Mouse (Mus musculus) neural tube, embryonic 12.5 days (tissue): ENCODE measurements around the gene Foxp1. TPM values are rescaled to one million over a fixed set of nuclear protein-coding genes. Genes with fewer than 3 reads are reported as not detected.
A peak's percentile ranks its signal among the peaks of the same experiment; 100 is the strongest.

Experiments used
- ATAC-seq: fragments of 200-750 bp; cut with Nextera tagmentation; 2 replicates; pipeline ENCODE4 v1.8.0; 2017; ENCODE audit warnings: low read depth, mild to moderate bottlenecking, moderate TSS enrichment, moderate library complexity; ENCODE audit not compliant: low FRiP score
- H3K27ac ChIP-seq: fragments of 300-500 bp; sonication (generic); 2 replicates; pipeline ENCODE4 v1.5.1; 2016
- H3K27me3 ChIP-seq: fragments of 300-500 bp; sonication (generic); replicated peaks from 2 replicates; pipeline ENCODE4 v1.6.1; 2016; ENCODE audit warnings: mild to moderate bottlenecking
- H3K36me3 ChIP-seq: fragments of 300-500 bp; sonication (generic); 2 replicates; pipeline ENCODE4 v1.6.1; 2016; ENCODE audit warnings: mild to moderate bottlenecking
- H3K4me1 ChIP-seq: fragments of 300-500 bp; sonication (generic); 2 replicates; pipeline ENCODE4 v1.6.1; 2016
- H3K4me2 ChIP-seq: fragments of 300-500 bp; sonication (generic); replicated peaks from 2 replicates; pipeline ENCODE4 v1.6.1; 2016; ENCODE audit warnings: mild to moderate bottlenecking
- H3K4me3 ChIP-seq: fragments of 300-500 bp; sonication (generic); 2 replicates; pipeline ENCODE4 v1.5.1; 2016
- H3K9ac ChIP-seq: fragments of 300-500 bp; sonication (generic); 2 replicates; pipeline ENCODE4 v1.6.1; 2016; ENCODE audit warnings: mild to moderate bottlenecking
- H3K9me3 ChIP-seq: fragments of 300-500 bp; sonication (generic); 2 replicates; pipeline ENCODE4 v1.6.1; 2016; ENCODE audit warnings: mild to moderate bottlenecking
- WGBS: fragments of 180-500 bp; shearing (Covaris S2); methylation state at CpG from one replicate; pipeline ENCODE4 v1.1.7; 2016; 5-methylcytosine and 5-hydroxymethylcytosine counted together
- polyA plus RNA-seq: library from polyadenylated mRNA; unstranded; fragments of >200 nt; fragmentation: Nextera tagmentation; extraction: Ambion mirVana; gene quantifications from 2 replicates; pipeline ENCODE4 v1.2.1, GENCODE M21; 2016

The Foxp1 gene
- polyA plus RNA-seq = 82.2 and 91.8 TPM in 2 replicates

GRCm38 (mm10) chr6:99522359-99523108 lies at the start of gene Foxp1:
Foxp1 (minus strand) TSS chr6:99522721.
- peak within 1 kb of the TSS; percentile 93 for H3K4me2 ChIP-seq
- no peaks in the 10 kb centered on the region for H3K27me3 ChIP-seq
- 3% methylated on average over 72 of the region's 72 CpGs for WGBS
- peak within 1 kb of the TSS; percentile 74 for H3K4me3 ChIP-seq
- ATAC-seq = peak; percentile 54; the same call in 1 of the 2 replicates
- peaks cover 4% of the 10 kb centered on the region; the same call in 1 of the 2 replicates for H3K9me3 ChIP-seq
- peak within 1 kb of the TSS; percentile 98 for H3K27ac ChIP-seq
- no peaks in the 10 kb centered on the region; the same call in 1 of the 2 replicates for H3K4me1 ChIP-seq
- H3K9ac ChIP-seq = peak within 1 kb of the TSS; percentile 93
- peaks cover 6% of the 10 kb centered on the region; the same call in 1 of the 2 replicates for H3K36me3 ChIP-seq

GRCm38 (mm10) chr6:99572071-99572470 lies 49.5 kb upstream of the Foxp1 start:
- 79% methylated on average over 5 of the region's 5 CpGs for WGBS
- ATAC-seq = no peak
- Histone ChIP-seq H3K9me3 (no peaks in the 10 kb centered on the region), H3K27me3 (no peaks in the 10 kb centered on the region), H3K4me1 (no peaks in the 10 kb centered on the region), H3K27ac (no peak overlapping the region), H3K4me2 (no peak overlapping the region), H3K36me3 (no peaks in the 10 kb centered on the region), H3K4me3 (no peak overlapping the region), H3K9ac (no peak overlapping the region)

- 71% methylated on average over 8 of the region's 8 CpGs for WGBS
- no peaks in the 10 kb centered on the region for H3K27me3 ChIP-seq
- no peak overlapping the region for H3K9ac ChIP-seq
- no peaks in the 10 kb centered on the region for H3K36me3 ChIP-seq
- H3K4me1 ChIP-seq = no peaks in the 10 kb centered on the region
- H3K9me3 ChIP-seq = no peaks in the 10 kb centered on the region
- ATAC-seq = no peak
- H3K27ac ChIP-seq = no peak overlapping the region
- no peak overlapping the region for H3K4me2 ChIP-seq
- no peak overlapping the region for H3K4me3 ChIP-seq
These were observed 44.4 kb upstream of the Foxp1 start for GRCm38 (mm10) chr6:99566921-99567320.

DNA sequence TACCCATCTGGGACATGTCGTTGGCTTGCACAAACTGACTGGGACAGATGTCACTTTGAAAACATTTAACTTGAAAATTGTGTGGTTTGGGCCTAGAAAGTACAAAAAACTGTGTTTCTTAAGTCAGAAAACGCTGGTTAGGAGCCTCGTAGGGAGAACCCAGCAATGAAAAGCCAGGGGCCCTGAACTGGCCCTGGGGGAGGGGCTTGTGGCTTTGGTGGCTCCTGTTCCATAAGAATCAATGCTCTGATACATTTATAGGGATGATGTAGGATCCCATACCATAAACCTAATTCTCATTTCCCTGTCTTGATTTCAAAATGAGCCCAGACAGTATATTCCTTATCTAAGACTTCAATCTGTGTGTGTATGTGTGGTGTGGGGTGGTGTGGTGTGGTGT lies 42.2 kb upstream of the Foxp1 start:
- Histone ChIP-seq H3K27ac (no peak overlapping the region), H3K4me2 (no peak overlapping the region), H3K27me3 (no peaks in the 10 kb centered on the region), H3K4me1 (no peaks in the 10 kb centered on the region), H3K4me3 (no peak overlapping the region), H3K9me3 (no peaks in the 10 kb centered on the region), H3K9ac (no peak overlapping the region), H3K36me3 (no peaks in the 10 kb centered on the region)
- WGBS = 83% methylated on average over 3 of the region's 3 CpGs
- no peak for ATAC-seq

DNA sequence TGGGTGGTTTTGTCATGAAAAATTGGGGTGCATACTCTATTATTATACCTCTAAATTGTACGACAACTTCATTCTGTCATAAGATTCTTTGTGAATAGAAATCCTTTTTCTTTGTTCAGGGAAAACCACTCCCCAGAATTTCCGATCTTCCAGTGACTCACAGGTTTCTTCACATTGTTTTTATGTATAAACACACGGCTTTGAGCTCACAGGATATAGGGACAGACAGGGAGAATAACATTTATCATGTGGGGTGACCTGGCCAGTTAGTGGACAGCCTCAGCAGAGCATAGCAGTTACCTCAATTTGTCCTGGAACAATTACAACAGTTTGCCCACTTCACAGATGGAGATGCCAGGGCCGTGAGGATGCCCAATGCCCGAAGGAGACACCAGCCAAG lies 34.4 kb upstream of the Foxp1 start:
- H3K4me3 ChIP-seq = no peak overlapping the region
- no peak overlapping the region for H3K4me2 ChIP-seq
- H3K9ac ChIP-seq = no peak overlapping the region
- H3K36me3 ChIP-seq = no peaks in the 10 kb centered on the region
- no peaks in the 10 kb centered on the region for H3K27me3 ChIP-seq
- H3K27ac ChIP-seq = no peak overlapping the region
- no peak for ATAC-seq
- WGBS = 88% methylated on average over 5 of the region's 5 CpGs
- no peaks in the 10 kb centered on the region for H3K9me3 ChIP-seq
- no peaks in the 10 kb centered on the region for H3K4me1 ChIP-seq

- H3K4me2 ChIP-seq = no peak overlapping the region
- no peak overlapping the region for H3K9ac ChIP-seq
- H3K4me3 ChIP-seq = no peak overlapping the region
- no peak for ATAC-seq
- no peaks in the 10 kb centered on the region for H3K4me1 ChIP-seq
- H3K36me3 ChIP-seq = no peaks in the 10 kb centered on the region
- H3K27ac ChIP-seq = no peak overlapping the region
- no peaks in the 10 kb centered on the region for H3K9me3 ChIP-seq
- H3K27me3 ChIP-seq = no peaks in the 10 kb centered on the region
- 73% methylated on average over 1 of the region's 1 CpGs for WGBS
These were observed 30.3 kb upstream of the Foxp1 start for GRCm38 (mm10) chr6:99552816-99553215.

- WGBS = 95% methylated on average over 2 of the region's 2 CpGs
- no peak overlapping the region for H3K4me2 ChIP-seq
- no peaks in the 10 kb centered on the region for H3K27me3 ChIP-seq
These were observed 23.9 kb upstream of the Foxp1 start for GRCm38 (mm10) chr6:99546416-99546815.

GRCm38 (mm10) chr6:99545437-99545836 lies 22.9 kb upstream of the Foxp1 start:
- H3K27me3 ChIP-seq = no peaks in the 10 kb centered on the region

More at GRCm38 (mm10) chr6:99546416-99546815, 23.9 kb upstream of the Foxp1 start:
- Histone ChIP-seq H3K36me3 (no peaks in the 10 kb centered on the region), H3K9me3 (no peaks in the 10 kb centered on the region), H3K9ac (no peak overlapping the region), H3K4me3 (no peak overlapping the region), H3K27ac (no peak overlapping the region), H3K4me1 (no peaks in the 10 kb centered on the region)
- no peak for ATAC-seq

DNA sequence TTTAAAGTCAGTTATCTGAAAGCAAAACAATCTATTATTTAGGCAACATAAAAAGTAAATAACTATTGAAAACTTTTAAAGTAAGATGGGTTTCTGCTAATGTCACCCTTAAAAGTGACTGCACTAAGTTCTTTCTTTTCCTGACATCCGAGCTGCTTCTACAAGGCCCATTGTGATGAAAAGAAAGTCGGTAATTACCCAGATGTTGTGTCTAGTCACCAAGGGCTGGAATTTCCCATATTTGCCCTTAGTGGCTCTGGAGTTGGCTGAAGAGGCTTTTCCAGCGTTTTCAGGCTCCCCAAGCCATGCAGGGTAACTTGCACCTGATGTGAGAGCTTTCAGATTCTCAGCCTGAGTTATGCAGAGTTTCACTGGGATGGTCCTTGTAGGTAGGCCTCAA lies 18.6 kb upstream of the Foxp1 start:
- Histone ChIP-seq H3K9ac (no peak overlapping the region), H3K36me3 (no peaks in the 10 kb centered on the region), H3K4me3 (no peak overlapping the region), H3K4me2 (no peak overlapping the region), H3K27ac (no peak overlapping the region), H3K9me3 (no peaks in the 10 kb centered on the region), H3K4me1 (no peaks in the 10 kb centered on the region), H3K27me3 (no peaks in the 10 kb centered on the region)
- 33% methylated on average over 3 of the region's 3 CpGs for WGBS
- no peak for ATAC-seq

More at GRCm38 (mm10) chr6:99545437-99545836, 22.9 kb upstream of the Foxp1 start:
- no peaks in the 10 kb centered on the region for H3K9me3 ChIP-seq
- H3K4me1 ChIP-seq = no peaks in the 10 kb centered on the region
- no peak overlapping the region for H3K4me3 ChIP-seq
- ATAC-seq = no peak
- no peaks in the 10 kb centered on the region for H3K36me3 ChIP-seq
- 67% methylated on average over 6 of the region's 6 CpGs for WGBS
- no peak overlapping the region for H3K9ac ChIP-seq
- H3K27ac ChIP-seq = no peak overlapping the region
- H3K4me2 ChIP-seq = no peak overlapping the region

DNA sequence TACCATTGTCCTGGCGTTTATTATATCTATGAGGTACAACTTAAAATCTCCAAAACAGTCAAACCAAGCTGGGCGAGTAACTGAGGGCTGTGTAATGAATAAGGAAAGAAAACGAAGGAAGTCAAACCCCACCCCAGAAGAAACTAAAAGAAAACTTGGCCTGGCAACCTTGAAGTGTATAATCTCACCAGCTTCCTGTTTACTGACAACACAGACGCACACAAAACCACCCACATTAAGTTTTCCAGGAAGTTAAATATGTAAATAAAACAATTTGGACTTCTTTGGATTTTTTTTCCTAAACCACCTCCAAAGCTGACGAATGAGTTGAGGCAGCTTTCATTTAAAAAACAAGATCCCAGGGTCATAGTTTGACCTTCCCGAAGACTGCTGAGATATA lies 18.1 kb upstream of the Foxp1 start:
- Histone ChIP-seq H3K9ac (no peak overlapping the region), H3K4me2 (no peak overlapping the region), H3K27ac (no peak overlapping the region), H3K4me1 (no peaks in the 10 kb centered on the region), H3K9me3 (no peaks in the 10 kb centered on the region), H3K4me3 (no peak overlapping the region), H3K27me3 (no peaks in the 10 kb centered on the region), H3K36me3 (no peaks in the 10 kb centered on the region)
- 82% methylated on average over 6 of the region's 6 CpGs for WGBS
- ATAC-seq = no peak

- no peak overlapping the region for H3K4me2 ChIP-seq
- H3K9ac ChIP-seq = no peak overlapping the region
- H3K4me1 ChIP-seq = no peaks in the 10 kb centered on the region
- H3K27me3 ChIP-seq = no peaks in the 10 kb centered on the region
- H3K27ac ChIP-seq = no peak overlapping the region
- no peaks in the 10 kb centered on the region for H3K36me3 ChIP-seq
- ATAC-seq = no peak
- no peaks in the 10 kb centered on the region for H3K9me3 ChIP-seq
- H3K4me3 ChIP-seq = no peak overlapping the region
- 90% methylated on average over 5 of the region's 5 CpGs for WGBS
These were observed 17.6 kb upstream of the Foxp1 start for GRCm38 (mm10) chr6:99540146-99540545.

- Histone ChIP-seq H3K9me3 (no peaks in the 10 kb centered on the region), H3K4me1 (no peaks in the 10 kb centered on the region), H3K4me3 (no peak overlapping the region), H3K4me2 (no peak overlapping the region), H3K27me3 (no peaks in the 10 kb centered on the region), H3K9ac (no peak overlapping the region), H3K36me3 (no peaks in the 10 kb centered on the region), H3K27ac (no peak overlapping the region)
- WGBS = 87% methylated on average over 17 of the region's 17 CpGs
- ATAC-seq = no peak
These were observed 15.8 kb upstream of the Foxp1 start for GRCm38 (mm10) chr6:99538194-99538941.
